Mouse (Mus musculus) inflammation-experienced regulatory T-cells (primary cell): ENCODE data around the gene Msmo1. TPM values are rescaled to one million over a fixed set of nuclear protein-coding genes. Genes with fewer than 3 reads are reported as not detected.

ENCODE experiments used
- polyA plus RNA-seq, 2 experiments: library from polyadenylated mRNA; unstranded; fragments of 100-300 nt; shearing (Covaris generic); gene quantifications; one replicate each; pipeline ENCODE4 v1.2.1; 2017

Gene Msmo1
- polyA plus RNA-seq, result 10 to 100 TPM; 55.5 to 79.9 TPM

DNA sequence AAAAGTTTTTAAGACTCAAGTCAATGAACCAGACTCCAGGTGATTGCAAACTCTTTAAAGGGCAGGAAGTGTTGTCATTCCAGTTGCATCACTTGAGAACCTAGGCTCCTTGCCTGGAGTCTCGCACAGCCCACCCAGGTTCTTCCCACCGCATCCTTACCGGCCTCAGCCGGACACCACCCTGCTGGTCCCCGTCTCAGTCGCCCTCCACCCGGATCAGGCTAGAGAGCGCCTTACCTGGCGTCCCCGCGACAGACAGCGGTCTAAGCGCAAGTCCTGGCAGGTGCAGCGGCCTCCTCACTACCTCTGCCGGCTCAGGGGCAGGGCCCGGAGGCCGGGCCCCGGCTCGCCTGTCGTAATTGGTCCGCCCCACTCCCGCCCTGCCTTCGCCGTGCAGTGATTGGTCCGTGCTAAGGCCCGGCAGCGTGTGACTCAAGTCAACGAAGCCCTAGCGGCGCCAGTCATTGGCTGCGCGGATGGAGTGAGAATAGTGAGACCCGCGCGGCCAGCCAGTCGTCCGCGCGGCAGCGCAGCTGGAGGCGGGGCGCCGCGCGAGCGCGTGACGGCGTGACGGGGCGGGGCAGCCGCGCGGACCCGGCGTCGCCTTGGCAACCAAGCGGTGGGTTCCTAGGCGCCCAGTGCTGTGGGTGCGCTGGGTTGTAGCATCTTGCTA lies at the start of gene Msmo1:
Gene Msmo1, minus strand, starts transcription at position 522 of the 673 bp plus-strand sequence.

DNA sequence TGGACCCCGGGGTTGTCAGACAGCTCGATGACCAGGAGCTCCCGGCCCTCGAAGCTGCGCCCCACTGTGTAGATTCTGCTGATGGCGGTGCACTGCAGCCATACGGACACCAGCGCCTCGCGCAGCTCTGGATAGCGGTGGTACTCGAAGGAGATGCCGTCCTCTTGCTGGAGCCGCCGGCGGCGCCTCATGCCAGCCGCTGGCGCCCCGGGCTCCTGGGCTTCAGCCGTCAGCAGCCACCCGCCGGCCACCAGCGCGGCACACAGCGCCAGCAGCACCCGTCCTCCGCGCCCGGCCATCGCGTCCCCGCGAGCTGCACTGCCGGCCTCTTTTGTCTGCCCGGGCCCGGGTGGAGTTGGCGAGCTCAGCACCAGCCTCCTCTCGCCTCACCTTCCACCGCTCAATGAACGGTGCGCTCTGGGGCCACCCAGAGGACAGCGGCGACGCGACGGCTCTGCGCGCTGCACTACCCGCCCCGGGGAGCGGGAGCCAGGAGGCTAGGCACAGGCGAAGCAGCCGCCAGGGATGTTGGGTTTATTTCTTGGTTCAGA lies 40.9 kb downstream of the Msmo1 start, which contains the start of gene Cpe:
Gene Cpe, minus strand, starts transcription at position 404 of the 551 bp plus-strand sequence.

Other genes starting within 250 kb of the Msmo1 start
- 1 to 10 TPM; 1.6 to 7.4 TPM for gene Cpe, start 40.7 kb downstream of the Msmo1 start, polyA plus RNA-seq
- 10 to 100 TPM; 16.4 to 21.2 TPM for gene Klhl2, start 116.2 kb upstream of the Msmo1 start, polyA plus RNA-seq
- gene Tmem192, start 213.4 kb upstream of the Msmo1 start, polyA plus RNA-seq, result 10 to 100 TPM; 83.6 to 94.8 TPM